Comparison of ENCODE assay signal across 32 mouse cellular contexts in genomic region chr7:100693199-100693598, GRCm38 (mm10). TPM values are rescaled to one million over a fixed set of nuclear protein-coding genes. Genes with fewer than 3 reads are reported as not detected.
DNase-seq lines count a peak whose midpoint lies in the region; ATAC-seq and TF ChIP-seq lines count a peak whose summit lies in the region.
"Had no signal": no experiment of that assay in that cellular context is flagged by ENCODE, and none has a peak within 500 bp of the region (broad histone marks: within the 10 kb centered on the region; RNA-seq: fewer than 3 reads in every experiment).

No protein-coding gene starts in this region.

- H3K36me3 ChIP-seq in heart, embryonic 11.5 days (ENCODE audit: control insufficient read depth, insufficient read depth, low read length), result no peaks in the 10 kb centered on the region
- no peaks in the 10 kb centered on the region for H3K36me3 ChIP-seq in CH12.LX (replicated peaks in 1 of 2; ENCODE audit: control insufficient read depth in 1 of 2, insufficient read depth in 1 of 2, low read length in 1 of 2)
- no peaks in the 10 kb centered on the region for H3K36me3 ChIP-seq in kidney, adult 2 months (ENCODE audit: control insufficient read depth, insufficient read depth, low read length)
- H3K36me3 ChIP-seq in stomach, postnatal 0 days (ENCODE audit: control insufficient read depth, insufficient read depth, low read length), result no peaks in the 10 kb centered on the region
- H3K36me3 ChIP-seq in kidney, embryonic 16.5 days (ENCODE audit: insufficient read depth, low read length), result no peaks in the 10 kb centered on the region
- H3K36me3 ChIP-seq: embryonic facial prominence, embryonic 10.5 days; embryonic facial prominence, embryonic 13.5 days; forebrain, embryonic 12.5 days; forebrain, embryonic 15.5 days; G1E; heart, embryonic 12.5 days; heart, embryonic 15.5 days; hindbrain, embryonic 10.5 days; hindbrain, embryonic 13.5 days had no signal

- DNase-seq in heart, adult 11 months, result peak; percentile 57
- DNase-seq in CD4-positive helper T cell, adult 2 months (ENCODE audit: low read depth, low spot score), result peak; percentile 64
- DNase-seq in CH12.LX (ENCODE audit: extremely low read depth), result peak; percentile 8
- DNase-seq in kidney, adult 2 months, result no peak
- no peak for DNase-seq in stomach, postnatal 0 days (ENCODE audit: low spot score)
- DNase-seq: adrenal gland, adult 8-10 months; adrenal gland, postnatal 25 days; cerebellum, adult 11-12 months; cerebellum, adult 8-10 months; cerebellum, postnatal 10 days; cerebellum, postnatal 36 days; embryo, embryonic 11 days; gastrocnemius, postnatal 10 days; gastrocnemius, postnatal 36 days; heart, postnatal 10 days; heart, postnatal 36 days had no signal

- no peak for TF ChIP-seq EP300 in CH12.LX (IDR thresholded peaks at IDR 0.05; ENCODE audit: low read length)
- TF ChIP-seq EP300 in stomach, postnatal 0 days (optimal IDR thresholded peaks at IDR 0.05), result no peak

- H3K9ac ChIP-seq in heart, embryonic 11.5 days (ENCODE audit: low read depth, low read length), result no peak overlapping the region
- no peak overlapping the region for H3K9ac ChIP-seq in CH12.LX (ENCODE audit: insufficient read depth, low read depth)
- H3K9ac ChIP-seq in stomach, postnatal 0 days (ENCODE audit: low read length), result no peak overlapping the region
- H3K9ac ChIP-seq in kidney, embryonic 16.5 days (replicated peaks; ENCODE audit: low read length), result no peak overlapping the region
- H3K9ac ChIP-seq: embryonic facial prominence, embryonic 13.5 days; forebrain, embryonic 12.5 days; forebrain, embryonic 15.5 days; heart, embryonic 12.5 days; heart, embryonic 15.5 days; hindbrain, embryonic 13.5 days had no signal

- no peaks in the 10 kb centered on the region for H3K27me3 ChIP-seq in heart, embryonic 11.5 days (ENCODE audit: control insufficient read depth, insufficient read depth, low read length)
- H3K27me3 ChIP-seq in CH12.LX (replicated peaks), result no peaks in the 10 kb centered on the region
- H3K27me3 ChIP-seq in kidney, adult 2 months (replicated peaks; ENCODE audit: control insufficient read depth, insufficient read depth, low read length), result no peaks in the 10 kb centered on the region; the same call in 1 of the 2 replicates
- H3K27me3 ChIP-seq in stomach, postnatal 0 days (ENCODE audit: control insufficient read depth, insufficient read depth, low read length), result no peaks in the 10 kb centered on the region
- H3K27me3 ChIP-seq in kidney, embryonic 16.5 days (ENCODE audit: insufficient read depth, low read length), result no peaks in the 10 kb centered on the region
- H3K27me3 ChIP-seq: embryonic facial prominence, embryonic 13.5 days; forebrain, embryonic 12.5 days; forebrain, embryonic 15.5 days; heart, embryonic 12.5 days; heart, embryonic 15.5 days; hindbrain, embryonic 13.5 days; Patski had no signal

- H3K27ac ChIP-seq in heart, embryonic 11.5 days (ENCODE audit: low read depth, low read length), result no peak overlapping the region
- no peak overlapping the region for H3K27ac ChIP-seq in CH12.LX (ENCODE audit: insufficient read depth, low read depth)
- H3K27ac ChIP-seq in kidney, adult 2 months (ENCODE audit: insufficient read depth, low read depth, low read length), result no peak overlapping the region
- H3K27ac ChIP-seq in stomach, postnatal 0 days (replicated peaks), result no peak overlapping the region
- H3K27ac ChIP-seq in kidney, embryonic 16.5 days (ENCODE audit: low read length), result no peak overlapping the region
- H3K27ac ChIP-seq: embryonic facial prominence, embryonic 10.5 days; embryonic facial prominence, embryonic 13.5 days; forebrain, embryonic 12.5 days; forebrain, embryonic 15.5 days; heart, embryonic 15.5 days; hindbrain, embryonic 10.5 days; hindbrain, embryonic 13.5 days had no signal

- dilution Hi-C loops in CH12.LX (cut with MboI; ENCODE audit: extremely low pct_ligation_motif_present, extremely low pct_unique_long_range_greater_than_20kb, low sequenced_read_pairs), result no loop called here

- H3K4me2 ChIP-seq in heart, embryonic 11.5 days, result no peak overlapping the region
- H3K4me2 ChIP-seq in CH12.LX (ENCODE audit: insufficient read depth, low read depth, poor library complexity, severe bottlenecking), result no peak overlapping the region
- no peak overlapping the region for H3K4me2 ChIP-seq in stomach, postnatal 0 days (replicated peaks; ENCODE audit: low read depth)
- no peak overlapping the region for H3K4me2 ChIP-seq in kidney, embryonic 16.5 days (replicated peaks; ENCODE audit: low read depth, low read length)
- H3K4me2 ChIP-seq: embryonic facial prominence, embryonic 13.5 days; forebrain, embryonic 12.5 days; forebrain, embryonic 15.5 days; heart, embryonic 12.5 days; heart, embryonic 15.5 days; hindbrain, embryonic 13.5 days had no signal

- ATAC-seq in heart, embryonic 11.5 days (replicated peaks; ENCODE audit: insufficient number of reproducible peaks, low FRiP score, low TSS enrichment), result no peak
- peak; percentile 77 for ATAC-seq in inflammation-experienced regulatory T-cells, adult 6 months
- ATAC-seq in stomach, postnatal 0 days (ENCODE audit: low FRiP score, low TSS enrichment), result no peak
- ATAC-seq in kidney, embryonic 16.5 days (ENCODE audit: low FRiP score, low TSS enrichment), result no peak
- ATAC-seq: forebrain, embryonic 15.5 days; hindbrain, embryonic 16.5 days; Patski had no signal

- no peaks in the 10 kb centered on the region for H3K4me1 ChIP-seq in heart, embryonic 11.5 days (ENCODE audit: control insufficient read depth, insufficient read depth, low read length)
- peaks cover 4 to 5% of the 10 kb centered on the region in 2 experiments; a peak in 3 of 4 replicates for H3K4me1 ChIP-seq in CH12.LX (ENCODE audit: control insufficient read depth in 1 of 2, insufficient read depth in 2 of 2)
- H3K4me1 ChIP-seq in kidney, adult 2 months (ENCODE audit: control insufficient read depth, insufficient read depth, low read length), result no peaks in the 10 kb centered on the region
- H3K4me1 ChIP-seq in stomach, postnatal 0 days (replicated peaks; ENCODE audit: control insufficient read depth, insufficient read depth), result no peaks in the 10 kb centered on the region
- no peaks in the 10 kb centered on the region for H3K4me1 ChIP-seq in kidney, embryonic 16.5 days (ENCODE audit: insufficient read depth, low read length)
- H3K4me1 ChIP-seq: embryonic facial prominence, embryonic 10.5 days; embryonic facial prominence, embryonic 13.5 days; forebrain, embryonic 12.5 days; forebrain, embryonic 15.5 days; heart, embryonic 12.5 days; heart, embryonic 15.5 days; hindbrain, embryonic 10.5 days; hindbrain, embryonic 13.5 days had no signal

- TF ChIP-seq CTCF in CH12.LX (conservative IDR thresholded peaks at IDR 0.05 in 1 of 2, IDR thresholded peaks at IDR 0.05 in 1 of 2; ENCODE audit: low read depth in 2 of 2, low read length in 2 of 2), result no peak
- TF ChIP-seq CTCF in kidney, adult 2 months (conservative IDR thresholded peaks at IDR 0.05; ENCODE audit: insufficient read depth, insufficient read length, low read depth, low read length), result no peak
- TF ChIP-seq CTCF in stomach, postnatal 0 days (IDR thresholded peaks at IDR 0.05; ENCODE audit: low read depth), result no peak

- no peaks in the 10 kb centered on the region for H3K79me2 ChIP-seq in CH12.LX (replicated peaks; ENCODE audit: control insufficient read depth, extremely low read depth, insufficient read depth, poor library complexity, severe bottlenecking)

- 61% methylated on average over 8 of the region's 8 CpGs for WGBS in heart, embryonic 11.5 days (ENCODE audit: insufficient replicate concordance)
- WGBS in kidney, adult 2 months, result 63% methylated on average over 8 of the region's 8 CpGs
- WGBS in stomach, postnatal 0 days, result 79% methylated on average over 8 of the region's 8 CpGs
- WGBS in kidney, embryonic 16.5 days, result 45% methylated on average over 8 of the region's 8 CpGs

- H3K4me3 ChIP-seq in heart, embryonic 11.5 days (ENCODE audit: low read depth, low read length), result no peak overlapping the region
- no peak overlapping the region for H3K4me3 ChIP-seq in CH12.LX (replicated peaks in 1 of 3; ENCODE audit: low read depth in 2 of 3, low read length in 2 of 3, poor library complexity in 1 of 3)
- H3K4me3 ChIP-seq in kidney, adult 2 months (ENCODE audit: insufficient read depth, low read depth, low read length), result no peak overlapping the region
- H3K4me3 ChIP-seq in stomach, postnatal 0 days (ENCODE audit: low read depth, low read length), result no peak overlapping the region
- no peak overlapping the region for H3K4me3 ChIP-seq in kidney, embryonic 16.5 days (ENCODE audit: low read length)
- H3K4me3 ChIP-seq: embryonic facial prominence, embryonic 10.5 days; embryonic facial prominence, embryonic 13.5 days; erythroblast, embryonic 14.5 days; forebrain, embryonic 12.5 days; forebrain, embryonic 15.5 days; heart, embryonic 12.5 days; heart, embryonic 15.5 days; hindbrain, embryonic 10.5 days; hindbrain, embryonic 13.5 days had no signal

- in situ Hi-C loops in CH12.LX (cut with MboI; ENCODE audit: low pct_ligation_motif_present, low pct_unique_long_range_greater_than_20kb, low sequenced_read_pairs), result no loop called here

- TF ChIP-seq RAD21 in CH12.LX (IDR thresholded peaks at IDR 0.05; ENCODE audit: low read depth, low read length), result no peak

- TF ChIP-seq POLR2A in CH12.LX (IDR thresholded peaks at IDR 0.05; ENCODE audit: low read depth, low read length), result no peak
- TF ChIP-seq POLR2A in kidney, adult 2 months (IDR thresholded peaks at IDR 0.05; ENCODE audit: low read depth, low read length), result no peak

- no peaks in the 10 kb centered on the region; the same call in 1 of the 2 replicates for H3K9me3 ChIP-seq in heart, embryonic 11.5 days (replicated peaks; ENCODE audit: control insufficient read depth, low read length)
- no peaks in the 10 kb centered on the region for H3K9me3 ChIP-seq in CH12.LX (replicated peaks; ENCODE audit: low read length)
- H3K9me3 ChIP-seq in stomach, postnatal 0 days (ENCODE audit: control insufficient read depth, low read length), result no peaks in the 10 kb centered on the region
- no peaks in the 10 kb centered on the region for H3K9me3 ChIP-seq in kidney, embryonic 16.5 days (ENCODE audit: low read length)
- H3K9me3 ChIP-seq: embryonic facial prominence, embryonic 10.5 days; embryonic facial prominence, embryonic 13.5 days; forebrain, embryonic 12.5 days; forebrain, embryonic 15.5 days; G1E; heart, embryonic 12.5 days; heart, embryonic 15.5 days; hindbrain, embryonic 10.5 days; hindbrain, embryonic 13.5 days had no signal

RNA-seq across cellular contexts. Expression of gene Fam168a, which starts 13.2 kb away (rescaled TPM):
- 28.1 and 34.9 TPM in 2 replicates for polyA plus RNA-seq in heart, embryonic 11.5 days (2014; fragmentation: Nextera tagmentation; extraction: Ambion mirVana)
- total RNA-seq in CH12.LX (2012; rRNA removed), result 3.4 and 4.0 TPM in 2 replicates
- total RNA-seq in CH12.LX (2014; rRNA removed), result 4.9 and 5.2 TPM in 2 replicates
- 11.6 and 15.0 TPM in 2 replicates for polyA plus RNA-seq in CH12.LX (2012; ENCODE audit: insufficient read length, low read depth)
- polyA plus RNA-seq in inflammation-experienced regulatory T-cells, adult 6 months (2017; shearing (Covaris generic)), result 10 to 100 TPM; 13.4 to 35.3 (median 26.6) TPM
- polyA plus RNA-seq in kidney, adult 2 months (2012; rRNA removed), result 47.1 and 65.7 TPM in 2 replicates
- polyA plus RNA-seq in stomach, postnatal 0 days (2015; fragmentation: Nextera tagmentation; extraction: Ambion mirVana), result 15.5 and 17.4 TPM in 2 replicates
- polyA plus RNA-seq in kidney, embryonic 16.5 days (2015; fragmentation: Nextera tagmentation; extraction: Ambion mirVana), result 35.2 and 41.0 TPM in 2 replicates

RNA-seq across cellular contexts. Expression of gene Plekhb1, which starts 31.0 kb away (rescaled TPM):
- polyA plus RNA-seq in heart, embryonic 11.5 days (2014; fragmentation: Nextera tagmentation; extraction: Ambion mirVana), result 0.89 and 1.6 TPM in 2 replicates
- total RNA-seq in CH12.LX (2012; rRNA removed) (0.04 and 0.08 TPM in 2 replicates), CH12.LX (2014; rRNA removed) (not detected in 2 replicates)
- not detected in 2 replicates for polyA plus RNA-seq in CH12.LX (2012; ENCODE audit: insufficient read length, low read depth)
- polyA plus RNA-seq in inflammation-experienced regulatory T-cells, adult 6 months (2017; shearing (Covaris generic)), result under 1 TPM in 2 of 3 experiments, not detected in 1; 0.13 to 0.20 TPM
- 37.3 and 44.9 TPM in 2 replicates for polyA plus RNA-seq in kidney, adult 2 months (2012; rRNA removed)
- 8.7 and 10.4 TPM in 2 replicates for polyA plus RNA-seq in stomach, postnatal 0 days (2015; fragmentation: Nextera tagmentation; extraction: Ambion mirVana)
- polyA plus RNA-seq in kidney, embryonic 16.5 days (2015; fragmentation: Nextera tagmentation; extraction: Ambion mirVana), result 4.3 and 4.9 TPM in 2 replicates
- total RNA-seq: G1E; granulocyte monocyte progenitor cell, adult 5-6 weeks had no signal
- polyA plus RNA-seq: erythroblast, embryonic 14.5 days; G1E had no signal

Comparison
In these comparisons a context has a peak if more than half of its experiments do, and no peak if none do; other contexts are left out.
1. DNase-seq: peak in heart, adult 11 months (single experiment), CD4-positive helper T cell, adult 2 months (single experiment) and CH12.LX (single experiment); none in kidney, adult 2 months (single experiment) and stomach, postnatal 0 days (single experiment).